Mouse (Mus musculus) heart, adult 11 months (tissue): ENCODE data around the gene Srcin1.

Experiments
- DNase-seq: peaks from one replicate; pipeline ENCODE4 v3.0.0; 2022

The Srcin1 gene

GRCm38 (mm10) chr11:97461307-97461820 lies 114.6 kb downstream of the Srcin1 start:
- DNase-seq = peak; percentile 80
